17 mouse cellular contexts compared by ENCODE assay signal in the genomic region with DNA sequence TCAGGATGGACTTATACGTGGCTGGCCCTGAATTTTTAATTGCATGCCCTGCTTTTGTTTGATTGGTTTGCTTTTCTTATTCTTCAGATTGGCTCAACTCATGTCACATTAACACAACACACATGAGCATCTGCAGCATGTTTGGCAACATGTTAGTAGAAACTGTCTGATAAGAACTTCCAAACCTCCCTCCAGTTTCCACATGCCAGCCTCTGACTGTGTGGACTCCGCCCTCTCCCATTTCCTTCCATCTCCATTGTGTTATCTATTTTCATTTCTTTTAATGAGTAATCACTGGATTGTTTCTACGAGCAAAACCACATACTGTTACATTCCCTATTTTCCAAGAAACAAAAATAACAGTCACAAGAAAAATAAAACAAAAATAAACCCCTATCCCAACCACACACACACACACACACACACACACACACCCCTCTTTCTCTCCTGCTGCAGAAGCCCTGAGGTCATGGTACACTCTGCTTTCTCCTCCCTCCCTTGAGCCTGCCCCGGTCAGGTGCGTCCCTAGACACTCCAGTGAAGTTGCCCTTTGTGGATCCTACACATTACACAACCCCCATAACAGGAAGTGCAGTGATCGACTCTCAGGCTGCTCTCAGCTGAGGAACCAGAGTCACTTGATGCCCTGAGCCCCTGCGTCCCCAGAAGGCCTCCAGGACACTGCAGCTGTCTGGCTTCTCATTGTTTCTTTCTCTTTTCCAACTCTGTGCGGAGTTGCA. TPM values are rescaled to one million over a fixed set of nuclear protein-coding genes. Genes with fewer than 3 reads are reported as not detected.
DNase-seq lines count a peak whose midpoint lies in the region; ATAC-seq and TF ChIP-seq lines count a peak whose summit lies in the region.
"Had no signal": no experiment of that assay in that cellular context is flagged by ENCODE, and none has a peak within 500 bp of the region (broad histone marks: within the 10 kb centered on the region; RNA-seq: fewer than 3 reads in every experiment).

No protein-coding gene starts in this region.

- H3K36me3 ChIP-seq in intestine, postnatal 0 days (ENCODE audit: control insufficient read depth, insufficient read depth) = no peaks in the 10 kb centered on the region
- no peaks in the 10 kb centered on the region for H3K36me3 ChIP-seq in forebrain, embryonic 16.5 days (ENCODE audit: control insufficient read depth, insufficient read depth)
- H3K36me3 ChIP-seq: embryonic facial prominence, embryonic 13.5 days; hindbrain, embryonic 10.5 days; limb, embryonic 15.5 days; midbrain, embryonic 12.5 days had no signal

- peak; percentile 96 for ATAC-seq in intestine, postnatal 0 days
- no peak for ATAC-seq in forebrain, embryonic 16.5 days

- WGBS in intestine, postnatal 0 days = 36% methylated on average over 8 of the region's 8 CpGs
- WGBS in forebrain, embryonic 16.5 days = 62% methylated on average over 8 of the region's 8 CpGs

- TF ChIP-seq CTCF in intestine, postnatal 0 days (IDR thresholded peaks at IDR 0.05; ENCODE audit: low read depth) = no peak

- H3K4me3 ChIP-seq in intestine, postnatal 0 days (ENCODE audit: low read depth, low read length) = no peak overlapping the region
- no peak overlapping the region for H3K4me3 ChIP-seq in forebrain, embryonic 16.5 days (replicated peaks; ENCODE audit: low read length)
- H3K4me3 ChIP-seq: embryonic facial prominence, embryonic 13.5 days; hindbrain, embryonic 10.5 days; limb, embryonic 15.5 days; midbrain, embryonic 12.5 days had no signal

- no peak overlapping the region for H3K9ac ChIP-seq in intestine, postnatal 0 days (ENCODE audit: low read depth, low read length)
- no peak overlapping the region for H3K9ac ChIP-seq in forebrain, embryonic 16.5 days (replicated peaks; ENCODE audit: low read depth, low read length)
- H3K9ac ChIP-seq: embryonic facial prominence, embryonic 13.5 days; limb, embryonic 15.5 days; midbrain, embryonic 12.5 days had no signal

- H3K27ac ChIP-seq in intestine, postnatal 0 days (ENCODE audit: low read depth, low read length) = no peak overlapping the region
- H3K27ac ChIP-seq in forebrain, embryonic 16.5 days (ENCODE audit: low read length) = no peak overlapping the region
- H3K27ac ChIP-seq: embryonic facial prominence, embryonic 13.5 days; hindbrain, embryonic 10.5 days; limb, embryonic 15.5 days; midbrain, embryonic 12.5 days had no signal

- H3K4me2 ChIP-seq in intestine, postnatal 0 days (replicated peaks; ENCODE audit: low read depth) = 0 out of 2 replicates have a peak overlapping the region, but pooled peaks have one; percentile 27
- no peak overlapping the region for H3K4me2 ChIP-seq in forebrain, embryonic 16.5 days (ENCODE audit: low read length)
- H3K4me2 ChIP-seq: embryonic facial prominence, embryonic 13.5 days; limb, embryonic 15.5 days; midbrain, embryonic 12.5 days had no signal

- peak; percentile 20 for DNase-seq in 3T3-L1 (ENCODE audit: low read depth, low spot score)
- peak; percentile 18 to 52 for DNase-seq in kidney, postnatal 4 days
- DNase-seq in lung, postnatal 25 days (ENCODE audit: low spot score) = peak; percentile 32
- DNase-seq in layer of hippocampus, postnatal 25 days (ENCODE audit: extremely low spot score in 1 of 2, low spot score in 1 of 2) = no peak
- DNase-seq in embryo, embryonic 11 days = no peak
- no peak for DNase-seq in thymus, postnatal 0 days (ENCODE audit: low spot score)
- DNase-seq: cerebellum, postnatal 10 days had no signal

- no peaks in the 10 kb centered on the region; the same call in 1 of the 2 replicates for H3K4me1 ChIP-seq in intestine, postnatal 0 days (replicated peaks; ENCODE audit: control insufficient read depth, insufficient read depth, low read length)
- H3K4me1 ChIP-seq in forebrain, embryonic 16.5 days (replicated peaks; ENCODE audit: control insufficient read depth, insufficient read depth, low read length) = no peaks in the 10 kb centered on the region
- H3K4me1 ChIP-seq: limb, embryonic 15.5 days had no signal

- no peaks in the 10 kb centered on the region for H3K27me3 ChIP-seq in intestine, postnatal 0 days (replicated peaks; ENCODE audit: control insufficient read depth, insufficient read depth, low read length)
- H3K27me3 ChIP-seq in forebrain, embryonic 16.5 days (replicated peaks; ENCODE audit: control insufficient read depth, insufficient read depth, low read length) = no peaks in the 10 kb centered on the region
- H3K27me3 ChIP-seq: embryonic facial prominence, embryonic 13.5 days; limb, embryonic 15.5 days; midbrain, embryonic 12.5 days had no signal

- no peaks in the 10 kb centered on the region for H3K9me3 ChIP-seq in intestine, postnatal 0 days (ENCODE audit: control insufficient read depth)
- no peaks in the 10 kb centered on the region for H3K9me3 ChIP-seq in forebrain, embryonic 16.5 days (ENCODE audit: control insufficient read depth, low read length)
- H3K9me3 ChIP-seq: embryonic facial prominence, embryonic 13.5 days; hindbrain, embryonic 10.5 days; limb, embryonic 15.5 days; midbrain, embryonic 12.5 days had no signal

RNA-seq across cellular contexts. Expression of gene Gkn3, which starts 4.9 kb away (rescaled TPM):
- polyA plus RNA-seq in intestine, postnatal 0 days (2015; fragmentation: Nextera tagmentation; extraction: Ambion mirVana) = 36.9 and 64.4 TPM in 2 replicates
- total RNA-seq in layer of hippocampus, postnatal 25 days (2021) = 1 to 10 TPM; 2.5 to 3.6 TPM
- 0.15 TPM in 1 of 2 replicates, not detected in the other for polyA plus RNA-seq in thymus, postnatal 0 days (2015; fragmentation: Nextera tagmentation; extraction: Ambion mirVana)
- polyA plus RNA-seq in forebrain, embryonic 16.5 days (2015; fragmentation: Nextera tagmentation; extraction: Ambion mirVana) = 0.30 TPM in 1 of 2 replicates, not detected in the other
- polyA plus RNA-seq: C2C12; forebrain, embryonic 11.5 days; hindbrain, embryonic 10.5 days; midbrain, embryonic 12.5 days had no signal

RNA-seq across cellular contexts. Expression of gene Gkn2, which starts 20.5 kb away (rescaled TPM):
- polyA plus RNA-seq in intestine, postnatal 0 days (2015; fragmentation: Nextera tagmentation; extraction: Ambion mirVana) = 7.5 and 59.7 TPM in 2 replicates
- total RNA-seq in layer of hippocampus, postnatal 25 days (2021) = not detected
- polyA plus RNA-seq in thymus, postnatal 0 days (2015; fragmentation: Nextera tagmentation; extraction: Ambion mirVana) = 0.96 and 0.99 TPM in 2 replicates
- polyA plus RNA-seq in forebrain, embryonic 16.5 days (2015; fragmentation: Nextera tagmentation; extraction: Ambion mirVana) = not detected in 2 replicates
- total RNA-seq: left cerebral cortex, adult 8-10 months had no signal
- polyA plus RNA-seq: C2C12; embryonic facial prominence, embryonic 13.5 days; forebrain, embryonic 11.5 days; hindbrain, embryonic 10.5 days; limb, embryonic 15.5 days; midbrain, embryonic 12.5 days had no signal

RNA-seq across cellular contexts. Expression of gene Bmp10, which starts 35.2 kb away (rescaled TPM):
- not detected in 2 replicates for polyA plus RNA-seq in intestine, postnatal 0 days (2015; fragmentation: Nextera tagmentation; extraction: Ambion mirVana)
- total RNA-seq in layer of hippocampus, postnatal 25 days (2021) = under 1 TPM in 1 of 2 experiments, not detected in 1; 0.05 TPM
- polyA plus RNA-seq in thymus, postnatal 0 days (2015; fragmentation: Nextera tagmentation; extraction: Ambion mirVana) = not detected in 2 replicates
- not detected in 2 replicates for polyA plus RNA-seq in forebrain, embryonic 16.5 days (2015; fragmentation: Nextera tagmentation; extraction: Ambion mirVana)
- total RNA-seq: left cerebral cortex, adult 8-10 months had no signal
- polyA plus RNA-seq: C2C12; embryonic facial prominence, embryonic 13.5 days; forebrain, embryonic 11.5 days; hindbrain, embryonic 10.5 days; large intestine, adult 2 months; limb, embryonic 15.5 days; midbrain, embryonic 12.5 days had no signal

RNA-seq across cellular contexts. Expression of gene Gkn1, which starts 42.9 kb away (rescaled TPM):
- 4.7 and 30.0 TPM in 2 replicates for polyA plus RNA-seq in intestine, postnatal 0 days (2015; fragmentation: Nextera tagmentation; extraction: Ambion mirVana)
- total RNA-seq in layer of hippocampus, postnatal 25 days (2021) = not detected
- polyA plus RNA-seq in thymus, postnatal 0 days (2015; fragmentation: Nextera tagmentation; extraction: Ambion mirVana) = 0.49 and 0.53 TPM in 2 replicates
- not detected in 2 replicates for polyA plus RNA-seq in forebrain, embryonic 16.5 days (2015; fragmentation: Nextera tagmentation; extraction: Ambion mirVana)
- polyA plus RNA-seq: C2C12; embryonic facial prominence, embryonic 13.5 days; forebrain, embryonic 11.5 days; hindbrain, embryonic 10.5 days; limb, embryonic 15.5 days; midbrain, embryonic 12.5 days had no signal

RNA-seq across cellular contexts. Expression of gene Antxr1, which starts 58.0 kb away (rescaled TPM):
- polyA plus RNA-seq in intestine, postnatal 0 days (2015; fragmentation: Nextera tagmentation; extraction: Ambion mirVana) = 4.9 TPM in 2 replicates
- total RNA-seq in layer of hippocampus, postnatal 25 days (2021) = 10 to 100 TPM; 10.1 to 11.8 TPM
- polyA plus RNA-seq in thymus, postnatal 0 days (2015; fragmentation: Nextera tagmentation; extraction: Ambion mirVana) = 0.61 and 0.75 TPM in 2 replicates
- polyA plus RNA-seq in forebrain, embryonic 16.5 days (2015; fragmentation: Nextera tagmentation; extraction: Ambion mirVana) = 3.1 and 3.2 TPM in 2 replicates

Comparison
In these comparisons a context has a peak if more than half of its experiments do, and no peak if none do; other contexts are left out.
1. DNase-seq: peak in 3T3-L1 (single experiment), kidney, postnatal 4 days (2 of 2) and lung, postnatal 25 days (single experiment); none in layer of hippocampus, postnatal 25 days (0 of 2), embryo, embryonic 11 days (single experiment) and thymus, postnatal 0 days (single experiment).
2. RNA of gene Gkn3, which starts 4.9 kb away (polyA plus RNA-seq): 36.9 to 64.4 TPM in intestine, postnatal 0 days; 0.15 TPM in thymus, postnatal 0 days and 0.30 TPM in forebrain, embryonic 16.5 days; every median in the first group is over 10 times any median in the second.